Mouse (Mus musculus) heart, adult 2 months (tissue): ENCODE measurements at regions not wholly inside any gene's neighbourhood (a gene's known extent, or its start where the extent isn't known, plus 50 kb on each side); places are given as distances from the start of the nearest gene placed in this dataset.

Experiments used
- DNase-seq, 2 experiments: peaks; one replicate each; pipeline ENCODE4 v3.0.0; 2021
- H3K27ac ChIP-seq: fragments of 200-600 bp; 2 replicates; pipeline ENCODE4 v1.8.1; 2022
- H3K27me3 ChIP-seq: fragments of 200-500 bp; 2 replicates; pipeline ENCODE4 v1.6.1; 2012; ENCODE audit warnings: mild to moderate bottlenecking, low read length, inconsistent platforms, mixed read lengths; ENCODE audit not compliant: control insufficient read depth, insufficient read depth
- H3K36me3 ChIP-seq: fragments of 200-500 bp; 2 replicates; pipeline ENCODE4 v1.6.1; 2012; ENCODE audit warnings: low read length, inconsistent platforms; ENCODE audit not compliant: control insufficient read depth, insufficient read depth
- H3K4me1 ChIP-seq: fragments of 200-500 bp; 2 replicates; pipeline ENCODE4 v1.6.1; 2011; ENCODE audit warnings: low read length; ENCODE audit not compliant: control insufficient read depth, insufficient read depth
- H3K4me3 ChIP-seq: fragments of 200-600 bp; 2 replicates; pipeline ENCODE4 v1.8.1; 2022
- H3K79me2 ChIP-seq: fragments of 200-500 bp; replicated peaks from 2 replicates; pipeline ENCODE4 v1.6.1; 2012; ENCODE audit warnings: mild to moderate bottlenecking, inconsistent platforms, low read length, moderate library complexity, mixed read lengths; ENCODE audit not compliant: control insufficient read depth, insufficient read depth
- H3K9ac ChIP-seq: fragments of 200-500 bp; 2 replicates; pipeline ENCODE4 v1.6.1; 2012; ENCODE audit warnings: low read depth, mild to moderate bottlenecking, control low read depth, inconsistent platforms, low read length, mixed read lengths
- CTCF ChIP-seq: fragments of 200-600 bp; IDR thresholded peaks from 2 replicates; pipeline ENCODE4 v1.8.1; 2022; ENCODE audit warnings: antibody characterized with exemption, mild to moderate bottlenecking, moderate library complexity
- EP300 ChIP-seq: fragments of 200-500 bp; IDR thresholded peaks from 2 replicates; pipeline ENCODE4 v1.6.1; 2011; ENCODE audit warnings: low read depth, low read length, control low read depth; ENCODE audit not compliant: insufficient read depth
- POLR2A ChIP-seq: fragments of 200-500 bp; IDR thresholded peaks from 2 replicates; pipeline ENCODE4 v1.6.1; 2011; ENCODE audit warnings: mild to moderate bottlenecking, low read depth, low read length, control low read depth; ENCODE audit not compliant: insufficient read depth
- WGBS: fragments of 180-500 bp; shearing (Covaris S2); methylation state at CpG from one replicate; pipeline ENCODE4 v1.1.7; 2018; 5-methylcytosine and 5-hydroxymethylcytosine counted together
- intact Hi-C: fragments of 180-260 bp; cut with DNase I; formaldehyde crosslinking; loops from one replicate; pipeline ENCODE4 v1.15.1; 2025

DNA sequence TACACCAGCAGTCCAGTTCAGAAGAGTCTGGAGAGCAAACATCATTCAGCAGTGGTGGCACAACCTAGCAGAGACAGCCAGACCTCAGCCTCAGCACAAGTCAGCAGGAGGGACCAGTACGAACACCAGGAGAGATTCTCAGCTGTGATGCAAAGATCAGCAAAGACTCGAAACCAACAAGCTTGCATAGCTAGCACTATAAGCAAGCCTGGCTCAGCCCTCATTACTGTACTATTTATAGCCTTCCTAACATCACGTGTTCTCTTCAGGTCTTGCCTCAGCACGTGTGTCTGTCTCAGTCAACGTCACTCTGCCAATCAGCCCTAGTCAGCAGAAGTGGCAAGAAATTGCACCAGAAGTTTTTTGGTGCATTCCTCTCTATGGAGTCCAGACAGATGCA lies 305.7 kb upstream of the Nbea start:
- intact Hi-C loops = loop anchor here (5.0 kb wide), 1 partner anchor 37 kb away; no protein-coding TSS in a partner anchor

DNA sequence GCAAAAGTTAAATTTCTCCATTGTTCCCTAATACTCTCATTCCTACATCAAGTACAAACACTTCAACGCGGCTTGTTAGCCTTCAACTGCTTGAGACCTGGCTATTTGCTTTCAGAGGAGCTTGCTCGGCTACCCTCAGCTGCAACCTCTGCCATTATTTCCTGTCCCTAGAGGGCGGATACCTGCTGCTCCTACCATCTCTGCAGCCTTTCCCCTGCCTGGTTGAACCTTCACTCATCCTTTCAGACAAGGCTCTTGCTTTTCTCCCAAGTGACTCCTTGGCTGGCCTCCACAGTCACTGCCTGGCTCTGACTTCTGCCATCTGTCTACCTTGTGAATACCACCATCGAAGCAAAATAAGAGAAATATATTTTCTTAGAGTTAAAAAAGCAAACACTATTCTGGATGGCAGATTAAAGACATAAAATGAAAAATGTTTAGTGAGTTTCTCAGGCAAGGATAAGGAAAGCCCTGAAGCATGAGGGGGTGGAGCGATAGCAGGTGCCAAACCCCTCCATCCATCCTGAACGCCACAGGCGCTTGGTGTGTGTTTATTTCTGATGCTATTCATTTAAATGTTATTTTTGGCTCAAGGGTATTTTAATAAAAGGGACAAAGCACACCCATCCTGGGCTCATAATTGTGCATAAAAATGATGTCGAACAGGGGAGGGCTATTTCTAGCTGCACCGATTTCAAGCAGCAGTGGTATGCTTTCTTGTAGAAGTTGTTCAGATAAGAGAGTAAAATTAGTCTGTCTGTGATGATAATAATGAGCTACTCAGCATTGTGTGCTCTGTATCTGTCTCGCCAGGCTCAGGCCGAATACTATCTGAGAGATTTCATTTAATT lies 302.3 kb upstream of the Nbea start:
- 51% methylated on average over 12 of the region's 12 CpGs for WGBS
- no peaks in the 10 kb centered on the region; the same call in 1 of the 2 replicates for H3K4me1 ChIP-seq
- no peaks in the 10 kb centered on the region for H3K27me3 ChIP-seq
- intact Hi-C loops = loop anchor here (5.0 kb wide), 1 partner anchor 33 kb away; no protein-coding TSS in a partner anchor
- H3K79me2 ChIP-seq = no peaks in the 10 kb centered on the region
- no peak overlapping the region for H3K9ac ChIP-seq
- H3K4me3 ChIP-seq = no peak overlapping the region
- TF ChIP-seq EP300 (no peak), POLR2A (no peak), CTCF (0 out of 2 replicates have a peak, but pooled peaks have one; percentile 2)
- peak overlapping the region; percentile 12 for H3K27ac ChIP-seq
- DNase-seq = peak; percentile 17 to 20
- no peaks in the 10 kb centered on the region for H3K36me3 ChIP-seq

More for the DNA sequence above, 305.7 kb upstream of the Nbea start:
- Histone ChIP-seq H3K27me3 (no peaks in the 10 kb centered on the region), H3K4me3 (no peak overlapping the region), H3K27ac (no peak overlapping the region), H3K36me3 (no peaks in the 10 kb centered on the region), H3K79me2 (no peaks in the 10 kb centered on the region), H3K4me1 (no peaks in the 10 kb centered on the region; the same call in 1 of the 2 replicates), H3K9ac (no peak overlapping the region)
- no peak for TF ChIP-seq CTCF
- TF ChIP-seq POLR2A = no peak
- TF ChIP-seq EP300 = no peak
- no peak for DNase-seq
- 48% methylated on average over 5 of the region's 5 CpGs for WGBS

GRCm38 (mm10) chr3:56484096-56484495 lies 300.6 kb upstream of the Nbea start:
- intact Hi-C loops = no loop called here
- no peak for TF ChIP-seq EP300
- no peak for TF ChIP-seq CTCF
- no peak for TF ChIP-seq POLR2A
- Histone ChIP-seq H3K9ac (no peak overlapping the region), H3K4me3 (no peak overlapping the region), H3K27me3 (no peaks in the 10 kb centered on the region), H3K27ac (no peak overlapping the region), H3K79me2 (no peaks in the 10 kb centered on the region), H3K4me1 (no peaks in the 10 kb centered on the region; the same call in 1 of the 2 replicates), H3K36me3 (no peaks in the 10 kb centered on the region)
- peak; percentile 7 to 17 for DNase-seq
- 76% methylated on average over 8 of the region's 8 CpGs for WGBS

DNA sequence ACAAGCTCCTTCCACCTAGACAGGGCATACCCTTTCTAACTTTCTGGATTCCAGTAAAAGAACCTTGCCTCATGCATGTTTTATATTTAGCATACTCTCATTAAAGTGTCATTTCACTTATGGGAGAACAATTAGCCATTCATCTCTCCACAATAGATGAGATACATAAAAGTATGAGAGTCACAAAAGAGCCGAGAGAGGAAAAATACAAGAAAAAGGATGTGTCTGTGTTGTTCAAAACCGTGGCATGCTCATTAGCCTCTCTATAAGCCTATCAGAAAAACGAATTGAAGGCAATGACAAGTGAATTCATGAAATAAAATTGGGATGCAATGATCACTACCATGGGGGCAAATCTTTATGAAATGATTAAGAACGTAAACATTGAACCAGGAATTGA lies 299.9 kb upstream of the Nbea start:
- H3K27ac ChIP-seq = no peak overlapping the region
- DNase-seq = no peak
- no peak overlapping the region for H3K4me3 ChIP-seq
- H3K9ac ChIP-seq = no peak overlapping the region
- H3K79me2 ChIP-seq = no peaks in the 10 kb centered on the region
- no peaks in the 10 kb centered on the region for H3K27me3 ChIP-seq
- intact Hi-C loops = no loop called here
- no peak for TF ChIP-seq EP300
- TF ChIP-seq POLR2A = no peak
- no peak for TF ChIP-seq CTCF
- no peaks in the 10 kb centered on the region; the same call in 1 of the 2 replicates for H3K4me1 ChIP-seq
- no peaks in the 10 kb centered on the region for H3K36me3 ChIP-seq
- WGBS = 78% methylated on average over 4 of the region's 4 CpGs

DNA sequence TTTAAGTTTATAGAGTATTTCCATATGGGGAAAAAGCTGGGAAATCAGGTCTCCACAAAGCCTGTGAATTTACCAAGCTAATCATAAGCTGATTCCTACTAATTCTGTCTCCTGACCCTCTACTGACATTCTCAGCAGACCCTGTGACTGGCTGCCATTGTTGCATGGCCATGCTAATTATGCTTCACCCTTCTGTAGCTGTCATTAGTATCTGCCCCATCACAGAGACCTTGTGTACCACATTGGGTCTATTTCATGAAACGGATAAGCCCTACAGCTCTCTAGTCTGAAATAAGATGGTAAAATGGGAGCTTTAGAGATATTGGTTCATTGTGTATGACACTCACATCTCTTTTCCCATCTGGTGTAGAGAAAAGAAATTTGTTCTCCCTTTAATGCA lies 296.0 kb upstream of the Nbea start:
- no peak for TF ChIP-seq POLR2A
- no peak for TF ChIP-seq CTCF
- no peak for TF ChIP-seq EP300
- WGBS = 96% methylated on average over 1 of the region's 1 CpGs
- no peak overlapping the region for H3K27ac ChIP-seq

GRCm38 (mm10) chr3:56478544-56479140 lies 295.1 kb upstream of the Nbea start:
- Histone ChIP-seq H3K4me3 (no peak overlapping the region), H3K9ac (no peak overlapping the region), H3K27me3 (no peaks in the 10 kb centered on the region), H3K36me3 (no peaks in the 10 kb centered on the region), H3K4me1 (no peaks in the 10 kb centered on the region), H3K27ac (no peak overlapping the region), H3K79me2 (no peaks in the 10 kb centered on the region)
- 64% methylated on average over 6 of the region's 6 CpGs for WGBS
- no peak for DNase-seq
- intact Hi-C loops = no loop called here
- TF ChIP-seq POLR2A (no peak), EP300 (no peak), CTCF (no peak)

More for the DNA sequence above, 296.0 kb upstream of the Nbea start:
- Histone ChIP-seq H3K27me3 (no peaks in the 10 kb centered on the region), H3K9ac (no peak overlapping the region), H3K36me3 (no peaks in the 10 kb centered on the region), H3K4me1 (no peaks in the 10 kb centered on the region), H3K4me3 (no peak overlapping the region), H3K79me2 (no peaks in the 10 kb centered on the region)
- intact Hi-C loops = no loop called here
- no peak for DNase-seq
